Mouse (Mus musculus): ENCODE data around the gene Cdc5l. TPM values are rescaled to one million over a fixed set of nuclear protein-coding genes. Genes with fewer than 3 reads are reported as not detected.
A peak's percentile ranks its signal among the peaks of the same experiment; 100 is the strongest.

Gene Cdc5l
- polyA plus RNA-seq, 1 experiment from 2014 or later: 30.3 TPM

DNA sequence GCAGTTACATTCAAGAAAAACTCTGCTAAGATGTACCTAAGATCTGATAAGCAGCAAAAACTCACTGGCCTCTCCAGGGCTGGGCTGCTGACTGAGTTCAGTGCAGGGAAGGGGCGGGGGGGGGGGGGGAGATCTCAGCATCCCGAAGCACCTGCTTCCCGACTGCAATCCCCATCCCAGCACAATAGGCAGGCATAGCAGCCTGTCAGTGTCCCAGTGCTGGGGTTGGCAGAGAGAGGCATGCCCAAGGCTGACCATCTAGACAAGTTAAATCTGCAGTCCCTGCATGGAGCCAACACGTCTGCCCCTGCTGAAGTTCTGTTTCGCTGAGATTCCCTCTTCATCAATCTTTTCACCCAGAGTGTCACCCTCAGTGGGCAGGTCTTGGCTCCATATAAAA is 63.0 kb downstream of the Cdc5l start:
- 46% methylated on average over 3 of the region's 5 CpGs for WGBS
- TF ChIP-seq CTCF (IDR thresholded peaks at IDR 0.05) (no peak), EP300 (IDR thresholded peaks at IDR 0.05) (no peak)
- ATAC-seq: no peak
- H3K9ac ChIP-seq (replicated peaks; ENCODE audit: low read depth): no peak overlapping the region
- H3K4me2 ChIP-seq (replicated peaks; ENCODE audit: low read depth, low read length): no peak overlapping the region
- DNase-seq (ENCODE audit: low spot score): no peak
- no peaks in the 10 kb centered on the region for H3K4me1 ChIP-seq (ENCODE audit: insufficient read depth, low read depth, low read length)
- no peaks in the 10 kb centered on the region for H3K27me3 ChIP-seq (replicated peaks; ENCODE audit: insufficient read depth, low read length)
- H3K36me3 ChIP-seq (ENCODE audit: insufficient read depth, low read length): no peaks in the 10 kb centered on the region
- H3K27ac ChIP-seq (ENCODE audit: low read length): no peak overlapping the region
- H3K9me3 ChIP-seq (ENCODE audit: low read length): no peaks in the 10 kb centered on the region
- no peak overlapping the region for H3K4me3 ChIP-seq (ENCODE audit: low read depth, low read length)

GRCm38 (mm10) chr17:45364871-45365270 is 68.7 kb downstream of the Cdc5l start:
- TF ChIP-seq EP300 (IDR thresholded peaks at IDR 0.05) (no peak), CTCF (IDR thresholded peaks at IDR 0.05) (no peak)
- no peak; the same call in 1 of the 2 replicates for ATAC-seq
- Histone ChIP-seq H3K27ac (ENCODE audit: low read length) (no peak overlapping the region), H3K4me1 (ENCODE audit: insufficient read depth, low read depth, low read length) (no peaks in the 10 kb centered on the region), H3K4me2 (replicated peaks; ENCODE audit: low read depth, low read length) (no peak overlapping the region), H3K9me3 (ENCODE audit: low read length) (no peaks in the 10 kb centered on the region), H3K36me3 (ENCODE audit: insufficient read depth, low read length) (no peaks in the 10 kb centered on the region), H3K9ac (replicated peaks; ENCODE audit: low read depth) (no peak overlapping the region), H3K27me3 (replicated peaks; ENCODE audit: insufficient read depth, low read length) (no peaks in the 10 kb centered on the region), H3K4me3 (ENCODE audit: low read depth, low read length) (no peak overlapping the region)
- peak; percentile 46 for DNase-seq (ENCODE audit: low spot score)
- WGBS: 56% methylated on average over 7 of the region's 7 CpGs

DNA sequence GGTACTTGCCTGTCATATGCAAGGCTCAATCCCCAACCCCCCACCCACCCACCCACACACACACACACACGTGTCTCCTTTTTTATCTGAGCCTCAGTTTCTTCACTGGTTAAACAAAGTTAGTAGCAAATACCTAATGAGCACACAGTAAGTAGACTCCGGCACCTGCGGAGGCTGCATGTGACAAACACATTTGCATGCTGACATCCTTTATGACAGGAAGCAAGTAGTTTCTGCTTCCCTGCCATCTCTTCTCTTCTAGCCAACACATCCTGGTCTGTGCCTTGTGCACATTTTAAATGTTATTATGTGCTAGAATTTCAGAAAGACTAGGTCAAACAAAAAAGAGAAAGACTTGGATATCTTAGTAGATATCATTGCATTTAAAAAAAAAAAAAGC is 72.6 kb downstream of the Cdc5l start:
- Histone ChIP-seq H3K4me1 (ENCODE audit: insufficient read depth, low read depth, low read length) (no peaks in the 10 kb centered on the region), H3K36me3 (ENCODE audit: insufficient read depth, low read length) (no peaks in the 10 kb centered on the region), H3K4me2 (replicated peaks; ENCODE audit: low read depth, low read length) (no peak overlapping the region), H3K9me3 (ENCODE audit: low read length) (no peaks in the 10 kb centered on the region), H3K4me3 (ENCODE audit: low read depth, low read length) (no peak overlapping the region), H3K27ac (ENCODE audit: low read length) (no peak overlapping the region), H3K9ac (replicated peaks; ENCODE audit: low read depth) (no peak overlapping the region), H3K27me3 (replicated peaks; ENCODE audit: insufficient read depth, low read length) (no peaks in the 10 kb centered on the region)
- WGBS: 90% methylated on average over 3 of the region's 3 CpGs
- ATAC-seq (no peak), DNase-seq (ENCODE audit: low spot score) (no peak)
- TF ChIP-seq CTCF (IDR thresholded peaks at IDR 0.05): no peak
- no peak for TF ChIP-seq EP300 (IDR thresholded peaks at IDR 0.05)

- no peak overlapping the region for H3K4me2 ChIP-seq (replicated peaks; ENCODE audit: low read depth, low read length)
- H3K36me3 ChIP-seq (ENCODE audit: insufficient read depth, low read length): no peaks in the 10 kb centered on the region
- peak; percentile 73 for ATAC-seq
- H3K27ac ChIP-seq (ENCODE audit: low read length): no peak overlapping the region
- H3K9me3 ChIP-seq (ENCODE audit: low read length): no peaks in the 10 kb centered on the region
- peak; percentile 88 for DNase-seq (ENCODE audit: low spot score)
- H3K4me1 ChIP-seq (ENCODE audit: insufficient read depth, low read depth, low read length): no peaks in the 10 kb centered on the region
- no peaks in the 10 kb centered on the region for H3K27me3 ChIP-seq (replicated peaks; ENCODE audit: insufficient read depth, low read length)
- no peak overlapping the region for H3K4me3 ChIP-seq (ENCODE audit: low read depth, low read length)
- 28% methylated on average over 5 of the region's 5 CpGs for WGBS
- TF ChIP-seq CTCF (IDR thresholded peaks at IDR 0.05) (no peak), EP300 (IDR thresholded peaks at IDR 0.05) (no peak)
- no peak overlapping the region for H3K9ac ChIP-seq (replicated peaks; ENCODE audit: low read depth)
Observed at GRCm38 (mm10) chr17:45359443-45359842, 74.1 kb downstream of the Cdc5l start.

GRCm38 (mm10) chr17:45356431-45356830 is 77.1 kb downstream of the Cdc5l start:
- ATAC-seq (no peak), DNase-seq (ENCODE audit: low spot score) (no peak)
- no peaks in the 10 kb centered on the region for H3K4me1 ChIP-seq (ENCODE audit: insufficient read depth, low read depth, low read length)
- no peaks in the 10 kb centered on the region for H3K9me3 ChIP-seq (ENCODE audit: low read length)
- TF ChIP-seq EP300 (IDR thresholded peaks at IDR 0.05): no peak
- no peak for TF ChIP-seq CTCF (IDR thresholded peaks at IDR 0.05)
- no peak overlapping the region for H3K4me3 ChIP-seq (ENCODE audit: low read depth, low read length)
- H3K27ac ChIP-seq (ENCODE audit: low read length): no peak overlapping the region
- no peaks in the 10 kb centered on the region for H3K27me3 ChIP-seq (replicated peaks; ENCODE audit: insufficient read depth, low read length)
- no peak overlapping the region for H3K4me2 ChIP-seq (replicated peaks; ENCODE audit: low read depth, low read length)
- H3K9ac ChIP-seq (replicated peaks; ENCODE audit: low read depth): no peak overlapping the region
- H3K36me3 ChIP-seq (ENCODE audit: insufficient read depth, low read length): no peaks in the 10 kb centered on the region
- 76% methylated on average over 9 of the region's 9 CpGs for WGBS

GRCm38 (mm10) chr17:45347951-45348350 is 85.6 kb downstream of the Cdc5l start:
- no peak overlapping the region for H3K27ac ChIP-seq (ENCODE audit: low read length)
- ATAC-seq (no peak), DNase-seq (ENCODE audit: low spot score) (no peak)
- H3K27me3 ChIP-seq (replicated peaks; ENCODE audit: insufficient read depth, low read length): no peaks in the 10 kb centered on the region
- no peak overlapping the region for H3K4me2 ChIP-seq (replicated peaks; ENCODE audit: low read depth, low read length)
- TF ChIP-seq EP300 (IDR thresholded peaks at IDR 0.05) (no peak), CTCF (IDR thresholded peaks at IDR 0.05) (no peak)
- no peaks in the 10 kb centered on the region for H3K36me3 ChIP-seq (ENCODE audit: insufficient read depth, low read length)
- H3K9ac ChIP-seq (replicated peaks; ENCODE audit: low read depth): no peak overlapping the region
- no peak overlapping the region for H3K4me3 ChIP-seq (ENCODE audit: low read depth, low read length)
- WGBS: 86% methylated on average over 4 of the region's 4 CpGs
- H3K9me3 ChIP-seq (ENCODE audit: low read length): no peaks in the 10 kb centered on the region
- no peaks in the 10 kb centered on the region for H3K4me1 ChIP-seq (ENCODE audit: insufficient read depth, low read depth, low read length)

Other genes with a start within 250 kb of the Cdc5l start
- 0.19 and 0.37 TPM in 2 replicates for gene Spats1, start 41.7 kb upstream of the Cdc5l start, polyA plus RNA-seq (2015; fragmentation: Nextera tagmentation; extraction: Ambion mirVana)
- gene Aars2, start 73.1 kb upstream of the Cdc5l start, polyA plus RNA-seq (2015; fragmentation: Nextera tagmentation; extraction: Ambion mirVana): 5.9 and 6.0 TPM in 2 replicates
- gene Tcte1, start 89.7 kb upstream of the Cdc5l start, polyA plus RNA-seq (2015; fragmentation: Nextera tagmentation; extraction: Ambion mirVana): 2.7 and 2.8 TPM in 2 replicates
- gene Tmem151b, start 115.9 kb upstream of the Cdc5l start, polyA plus RNA-seq (2015; fragmentation: Nextera tagmentation; extraction: Ambion mirVana): 0.07 and 0.12 TPM in 2 replicates
- 2.4 and 5.0 TPM in 2 replicates for gene Nfkbie, start 122.0 kb upstream of the Cdc5l start, polyA plus RNA-seq (2015; fragmentation: Nextera tagmentation; extraction: Ambion mirVana)
- gene Slc35b2, start 130.1 kb upstream of the Cdc5l start, polyA plus RNA-seq (2015; fragmentation: Nextera tagmentation; extraction: Ambion mirVana): 84.8 and 85.1 TPM in 2 replicates
- 607 and 696 TPM in 2 replicates for gene Hsp90ab1, start 139.5 kb upstream of the Cdc5l start, polyA plus RNA-seq (2015; fragmentation: Nextera tagmentation; extraction: Ambion mirVana)
- gene Slc29a1, start 165.9 kb upstream of the Cdc5l start, polyA plus RNA-seq (2015; fragmentation: Nextera tagmentation; extraction: Ambion mirVana): 99.8 and 120 TPM in 2 replicates
- not detected in 2 replicates for gene Mymx, start 168.4 kb upstream of the Cdc5l start, polyA plus RNA-seq (2015; fragmentation: Nextera tagmentation; extraction: Ambion mirVana)
- 0.08 TPM in 1 of 2 replicates, not detected in the other for gene Capn11, start 225.6 kb upstream of the Cdc5l start, polyA plus RNA-seq (2015; fragmentation: Nextera tagmentation; extraction: Ambion mirVana)

Data from lung, postnatal 0 days (tissue).